16 mouse cellular contexts compared by ENCODE assay signal in genomic region chr9:91988240-91988639, GRCm38 (mm10).
DNase-seq lines count a peak whose midpoint lies in the region; ATAC-seq and TF ChIP-seq lines count a peak whose summit lies in the region.
"Had no signal": no experiment of that assay in that cellular context is flagged by ENCODE, and none has a peak within 500 bp of the region (broad histone marks: within the 10 kb centered on the region; RNA-seq: fewer than 3 reads in every experiment).

No protein-coding gene starts in this region.

- no peak for TF ChIP-seq CTCF in forebrain, postnatal 0 days (IDR thresholded peaks at IDR 0.05; ENCODE audit: low read depth)

- no peak overlapping the region for H3K27ac ChIP-seq in kidney, embryonic 15.5 days
- no peak overlapping the region for H3K27ac ChIP-seq in forebrain, postnatal 0 days (ENCODE audit: low read depth, low read length)
- H3K27ac ChIP-seq: embryonic facial prominence, embryonic 15.5 days; heart, embryonic 15.5 days; stomach, embryonic 15.5 days had no signal

- 30% methylated on average over 2 of the region's 2 CpGs for WGBS in kidney, embryonic 15.5 days
- WGBS in forebrain, postnatal 0 days: 67% methylated on average over 2 of the region's 2 CpGs

- H3K9ac ChIP-seq in kidney, embryonic 15.5 days: no peak overlapping the region
- H3K9ac ChIP-seq in forebrain, postnatal 0 days: no peak overlapping the region
- H3K9ac ChIP-seq: embryonic facial prominence, embryonic 15.5 days; heart, embryonic 15.5 days; stomach, embryonic 15.5 days had no signal

- H3K4me2 ChIP-seq in kidney, embryonic 15.5 days: no peak overlapping the region
- no peak overlapping the region for H3K4me2 ChIP-seq in forebrain, postnatal 0 days (ENCODE audit: low read depth)
- H3K4me2 ChIP-seq: embryonic facial prominence, embryonic 15.5 days; heart, embryonic 15.5 days; stomach, embryonic 15.5 days had no signal

- no peak for DNase-seq in kidney, postnatal 36 days
- peak; percentile 3 for DNase-seq in c-Kit-positive CD71-negative TER-119-negative erythroid progenitor cells, embryonic 14.5 days (ENCODE audit: low read depth)
- peak; percentile 93 for DNase-seq in cerebellum, adult 9-11 months
- no peak for DNase-seq in ovary, adult 18-20 months (ENCODE audit: low spot score)
- no peak for DNase-seq in ovary, postnatal 10 days (ENCODE audit: low spot score)
- no peak for DNase-seq in forebrain, postnatal 0 days
- DNase-seq: layer of hippocampus, adult 9-11 months; lung, adult 18-20 months; thymus, postnatal 25 days had no signal

- no peak overlapping the region for H3K4me3 ChIP-seq in kidney, embryonic 15.5 days (replicated peaks)
- H3K4me3 ChIP-seq in forebrain, postnatal 0 days (ENCODE audit: low read depth, low read length): no peak overlapping the region
- H3K4me3 ChIP-seq: embryonic facial prominence, embryonic 15.5 days; heart, embryonic 15.5 days; megakaryocyte, embryonic 14.5 days; stomach, embryonic 15.5 days had no signal

- no peaks in the 10 kb centered on the region for H3K9me3 ChIP-seq in kidney, embryonic 15.5 days (replicated peaks)
- H3K9me3 ChIP-seq in forebrain, postnatal 0 days (ENCODE audit: low read length): no peaks in the 10 kb centered on the region
- H3K9me3 ChIP-seq: embryonic facial prominence, embryonic 15.5 days; heart, embryonic 15.5 days; megakaryocyte, embryonic 14.5 days; stomach, embryonic 15.5 days had no signal

- H3K36me3 ChIP-seq in kidney, embryonic 15.5 days: no peaks in the 10 kb centered on the region
- no peaks in the 10 kb centered on the region for H3K36me3 ChIP-seq in forebrain, postnatal 0 days (ENCODE audit: insufficient read depth)
- H3K36me3 ChIP-seq: embryonic facial prominence, embryonic 15.5 days; heart, embryonic 15.5 days; stomach, embryonic 15.5 days had no signal

- no peaks in the 10 kb centered on the region for H3K4me1 ChIP-seq in kidney, embryonic 15.5 days
- H3K4me1 ChIP-seq in forebrain, postnatal 0 days (ENCODE audit: insufficient read depth): no peaks in the 10 kb centered on the region
- H3K4me1 ChIP-seq: embryonic facial prominence, embryonic 15.5 days; heart, embryonic 15.5 days; megakaryocyte, embryonic 14.5 days; stomach, embryonic 15.5 days had no signal

- ATAC-seq in kidney, embryonic 15.5 days (replicated peaks; ENCODE audit: low FRiP score): peak; percentile 75
- peak; percentile 76 for ATAC-seq in granulocyte monocyte progenitor cell, adult 5-6 weeks (replicated peaks; ENCODE audit: poor library complexity, severe bottlenecking)
- no peak; the same call in 1 of the 2 replicates for ATAC-seq in forebrain, postnatal 0 days
- ATAC-seq: activated CD4-positive, CD25-positive, alpha-beta regulatory T cell, adult 4 months had no signal

- H3K27me3 ChIP-seq in kidney, embryonic 15.5 days: no peaks in the 10 kb centered on the region
- H3K27me3 ChIP-seq in forebrain, postnatal 0 days (ENCODE audit: insufficient read depth, low read length): no peaks in the 10 kb centered on the region
- H3K27me3 ChIP-seq: embryonic facial prominence, embryonic 15.5 days; heart, embryonic 15.5 days; megakaryocyte, embryonic 14.5 days; stomach, embryonic 15.5 days had no signal

Comparison
In these comparisons a context has a peak if more than half of its experiments do, and no peak if none do; other contexts are left out.
1. DNase-seq: peak in c-Kit-positive CD71-negative TER-119-negative erythroid progenitor cells, embryonic 14.5 days (single experiment) and cerebellum, adult 9-11 months (single experiment); none in kidney, postnatal 36 days (0 of 2), ovary, adult 18-20 months (single experiment), ovary, postnatal 10 days (single experiment) and forebrain, postnatal 0 days (single experiment).